Mouse (Mus musculus) ZHBTc4 (cell line): ENCODE data around the gene Pnkd.

Source experiments
- DNase-seq: peaks from one replicate; pipeline ENCODE4 v3.0.0-alpha.2; 2011; ENCODE audit warnings: low read depth, low spot score

Gene Pnkd

GRCm38 (mm10) chr1:74278538-74278937, 6.2 kb upstream of the Pnkd start, which contains the start of gene Gpbar1:
TSS of gene Gpbar1 (plus strand) at chr1:74278550.
- DNase-seq, result no peak

GRCm38 (mm10) chr1:74278988-74279387, 5.7 kb upstream of the Pnkd start:
- DNase-seq, result peak; percentile 36

GRCm38 (mm10) chr1:74280591-74281325, 4.0 kb upstream of the Pnkd start:
- no peak for DNase-seq

- no peak for DNase-seq
Measured at GRCm38 (mm10) chr1:74281372-74281771, 3.4 kb upstream of the Pnkd start.

GRCm38 (mm10) chr1:74281886-74282285, 2.8 kb upstream of the Pnkd start:
- no peak for DNase-seq

GRCm38 (mm10) chr1:74282896-74283625, 1.7 kb upstream of the Pnkd start:
- no peak for DNase-seq

GRCm38 (mm10) chr1:74283686-74284463, 855 bp upstream of the Pnkd start:
- DNase-seq, result peak; percentile 68

- no peak for DNase-seq
Measured at GRCm38 (mm10) chr1:74285212-74286010, 681 bp downstream of the Pnkd start.

GRCm38 (mm10) chr1:74286869-74287607, 2.3 kb downstream of the Pnkd start:
- DNase-seq, result peak; percentile 44

GRCm38 (mm10) chr1:74288327-74288726, 3.6 kb downstream of the Pnkd start:
- DNase-seq, result no peak

GRCm38 (mm10) chr1:74289248-74289647, 4.5 kb downstream of the Pnkd start:
- DNase-seq, result no peak

- DNase-seq, result no peak
Measured at GRCm38 (mm10) chr1:74289740-74290139, 5.0 kb downstream of the Pnkd start.

- DNase-seq, result no peak
Measured at GRCm38 (mm10) chr1:74290141-74290540, 5.4 kb downstream of the Pnkd start.

GRCm38 (mm10) chr1:74292331-74293020, 7.7 kb downstream of the Pnkd start:
- no peak for DNase-seq

GRCm38 (mm10) chr1:74293306-74293960, 8.7 kb downstream of the Pnkd start:
- DNase-seq, result no peak

- no peak for DNase-seq
Measured at GRCm38 (mm10) chr1:74294090-74294643, 9.4 kb downstream of the Pnkd start.

- no peak for DNase-seq
Measured at GRCm38 (mm10) chr1:74294733-74295455, 10.2 kb downstream of the Pnkd start.

- no peak for DNase-seq
Measured at GRCm38 (mm10) chr1:74295456-74296171, 10.9 kb downstream of the Pnkd start.
